Mouse (Mus musculus) urinary bladder, adult 18-20 months (tissue): ENCODE data around the gene Zdhhc9.
A peak's percentile ranks its signal among the peaks of the same experiment; 100 is the strongest.
"Not testable (repeated sequence)": the region's sequence is repeated elsewhere in the genome, so short reads cannot be mapped to it uniquely, and the experiment has no call there.

Experiments used
- DNase-seq, 2 experiments: peaks; one replicate each; pipeline ENCODE4 v3.0.0; 2022; ENCODE audit warnings: low spot score in 2 of 2, mixed read lengths in 2 of 2

Zdhhc9 gene

GRCm38 (mm10) chrX:48208519-48209185 is at the start of gene Zdhhc9:
Gene Zdhhc9, minus strand, starts transcription at chrX:48208878.
- DNase-seq: peak; percentile 62 to 73

DNA sequence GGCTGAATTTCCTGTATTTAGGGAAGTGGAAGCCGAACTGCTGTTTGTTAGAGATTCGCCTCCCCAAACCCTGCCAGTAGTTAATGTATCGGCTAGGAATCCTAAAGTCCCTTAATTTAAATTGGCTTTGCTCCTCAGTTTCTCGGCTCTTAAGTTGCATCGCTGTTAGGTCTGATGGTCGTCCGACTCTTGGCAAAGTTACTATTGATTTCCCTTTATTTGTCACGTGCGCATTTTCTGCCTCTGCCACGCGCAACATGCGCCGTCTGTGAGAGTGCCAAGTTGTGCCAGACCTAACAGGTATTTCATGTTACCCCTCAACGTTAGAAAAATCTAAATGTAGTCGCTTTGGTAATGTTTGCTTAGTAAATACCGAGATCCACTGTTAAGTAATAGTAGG is 48.3 kb upstream of the Zdhhc9 start:
- DNase-seq: no peak

DNA sequence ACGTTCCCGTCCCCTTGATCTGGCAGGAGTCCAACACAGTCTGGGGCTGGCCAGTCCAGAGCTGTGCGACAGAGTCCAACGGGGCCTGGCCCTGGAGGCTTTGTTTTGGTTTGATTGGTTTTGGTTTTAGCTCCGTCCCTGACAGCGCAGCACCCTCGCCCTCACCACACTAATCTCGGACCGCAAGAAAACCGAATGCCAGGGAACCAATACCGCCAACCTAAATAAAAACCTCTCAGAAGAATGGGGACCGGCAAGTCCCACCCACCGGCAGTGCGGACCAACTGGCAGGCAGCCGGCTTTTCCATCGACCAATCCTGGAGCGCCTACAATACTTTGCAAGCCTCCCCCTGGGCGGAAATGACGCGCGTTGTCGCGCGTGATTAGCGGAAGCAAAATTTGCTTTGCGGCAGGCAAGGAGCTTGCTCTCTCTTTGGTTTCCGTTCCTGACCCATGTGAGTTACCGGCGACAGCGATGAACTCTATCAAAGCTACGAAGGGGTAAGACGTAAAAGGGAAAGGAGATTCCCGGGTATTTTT is 47.9 kb upstream of the Zdhhc9 start, which contains the start of gene Utp14a:
Gene Utp14a, plus strand, starts transcription at position 395 of the 540 bp plus-strand sequence.
- peak; percentile 70 to 94 for DNase-seq

GRCm38 (mm10) chrX:48255830-48256428 is 47.3 kb upstream of the Zdhhc9 start:
- DNase-seq: no peak

DNA sequence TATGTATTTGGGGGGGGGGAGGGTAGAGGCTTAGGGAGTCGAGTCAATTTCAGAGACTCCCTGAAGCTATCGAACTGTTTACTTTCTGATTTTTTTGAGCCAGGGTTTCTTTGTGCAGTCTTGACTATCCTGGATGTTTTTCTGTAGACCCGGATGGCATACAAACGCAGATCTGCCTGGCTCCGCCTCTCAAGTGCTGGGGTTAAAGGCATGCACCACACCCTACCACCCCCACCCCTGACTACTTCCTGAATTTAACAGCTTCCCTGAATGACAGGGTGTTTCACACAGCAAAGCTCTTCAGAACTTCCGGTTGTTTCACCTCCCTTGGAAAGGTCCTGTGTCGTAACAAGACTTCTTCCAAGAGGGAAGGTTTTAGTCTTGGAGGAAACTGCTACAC is 25.7 kb upstream of the Zdhhc9 start:
- peak in 1 of 2 experiments; percentile 3 for DNase-seq

DNA sequence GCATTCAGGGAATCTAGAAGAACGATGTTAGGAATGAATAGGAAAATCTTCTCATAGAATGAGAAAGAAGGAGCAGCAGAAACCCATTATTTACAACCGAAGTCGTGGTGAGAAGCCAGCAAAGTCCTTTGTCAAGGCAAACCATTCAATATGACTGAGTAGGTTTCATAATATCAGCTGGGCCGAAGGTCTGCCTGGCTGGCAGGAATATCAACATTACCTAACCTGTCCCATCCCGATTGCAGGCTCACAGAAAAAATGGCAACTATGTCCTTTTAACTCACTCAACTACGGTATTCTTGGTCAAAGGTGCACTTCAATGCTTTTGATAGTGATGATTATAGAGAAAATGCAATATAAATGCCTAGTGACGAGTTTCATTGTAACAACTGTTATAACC is 17.5 kb upstream of the Zdhhc9 start:
- DNase-seq: no peak

DNA sequence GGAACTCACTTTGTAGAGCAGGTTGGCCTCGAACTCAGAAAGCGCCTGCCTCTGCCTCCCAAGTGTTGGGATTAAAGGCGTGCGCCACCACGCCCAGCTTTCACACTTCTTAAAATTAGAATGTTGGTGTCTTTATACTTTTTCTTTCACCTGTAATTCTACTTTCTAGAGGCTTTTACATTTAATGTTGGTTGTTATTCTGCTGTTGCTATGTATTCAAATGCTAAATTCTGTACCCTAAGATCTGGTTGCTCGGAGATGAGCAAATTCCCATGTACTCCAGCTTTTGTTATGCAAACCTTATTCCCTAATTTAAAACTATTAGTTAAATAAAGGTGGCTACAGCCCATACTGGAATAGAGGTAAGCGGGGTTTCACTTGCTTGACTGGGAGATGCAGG is 14.0 kb upstream of the Zdhhc9 start:
- DNase-seq: no peak

- DNase-seq: no peak
Measured at GRCm38 (mm10) chrX:48219468-48219867, 10.8 kb upstream of the Zdhhc9 start.

GRCm38 (mm10) chrX:48209746-48210145 is 1.1 kb upstream of the Zdhhc9 start:
- not testable (repeated sequence) for DNase-seq

DNA sequence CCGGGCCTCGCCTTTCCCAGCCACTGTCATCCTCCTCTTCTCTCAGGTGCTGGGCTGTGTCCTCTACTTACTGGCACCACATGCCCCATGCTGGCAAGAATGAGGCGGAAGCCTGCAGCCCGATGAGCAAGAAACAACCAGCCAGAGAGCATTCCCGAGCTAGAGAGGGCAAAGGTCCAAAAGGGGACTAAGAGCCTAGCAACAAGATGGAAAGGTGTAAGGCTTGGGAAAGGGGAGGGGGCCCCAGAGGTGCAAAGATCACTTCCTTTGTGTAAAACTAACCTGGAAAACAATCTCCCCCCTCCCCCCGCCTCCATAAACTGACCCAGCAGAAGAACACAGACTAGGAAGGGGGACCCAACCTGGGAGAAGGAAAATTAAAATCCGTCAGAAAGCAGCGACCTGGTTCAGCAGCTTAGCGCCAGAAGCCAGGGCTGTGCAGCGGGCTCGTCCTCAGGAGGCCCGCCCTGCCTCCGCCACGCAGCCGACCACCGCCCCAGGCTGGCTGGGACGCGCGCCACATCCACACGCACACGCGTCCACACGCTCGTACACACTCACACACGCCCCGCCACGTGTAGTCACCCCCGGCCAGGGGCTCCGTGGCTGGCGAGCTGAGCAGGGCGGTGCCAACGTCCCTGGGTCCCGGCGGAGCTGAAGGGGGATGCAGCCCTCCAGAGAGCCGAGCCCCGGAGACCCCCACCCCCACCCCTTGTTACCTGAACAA is 754 bp downstream of the Zdhhc9 start:
- DNase-seq: peak in 1 of 2 experiments; percentile 5

DNA sequence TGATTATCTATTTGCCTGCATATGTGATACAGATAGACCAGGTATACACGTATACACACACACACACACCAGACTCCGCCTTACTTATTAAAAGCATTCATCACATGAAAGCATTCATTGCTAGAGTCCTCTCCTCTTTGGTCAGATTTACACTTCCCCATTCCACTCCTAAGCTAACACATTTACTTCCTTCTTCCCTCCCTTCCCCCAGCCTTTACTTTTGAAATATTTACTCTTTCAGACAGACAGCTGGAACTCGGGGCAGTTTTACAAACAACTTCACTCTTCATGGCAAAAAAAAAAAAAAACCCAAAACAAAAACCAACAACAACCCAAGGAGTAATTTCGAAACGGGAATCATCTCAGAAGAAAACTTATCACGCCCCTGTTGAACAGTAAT is 4.2 kb downstream of the Zdhhc9 start:
- no peak for DNase-seq

GRCm38 (mm10) chrX:48203763-48204162 is 4.9 kb downstream of the Zdhhc9 start:
- DNase-seq: no peak

DNA sequence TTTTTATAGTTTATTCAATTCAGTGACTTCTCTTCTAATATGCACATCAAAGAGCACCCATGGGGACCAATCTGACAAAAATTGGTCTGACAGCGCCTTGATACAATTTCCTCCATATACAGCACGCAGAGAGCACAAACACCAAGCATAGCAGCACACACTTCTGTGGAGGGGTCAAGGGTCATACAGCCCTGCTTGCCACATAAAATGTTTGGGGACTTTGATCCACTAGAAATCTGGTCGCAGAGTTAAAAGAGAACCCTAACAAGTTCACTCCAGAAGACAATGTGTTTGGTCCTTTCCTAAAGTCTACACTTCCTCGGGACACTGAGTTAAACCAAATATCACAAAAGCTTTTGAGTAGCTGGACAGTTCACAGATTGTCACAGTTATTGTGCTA is 5.7 kb downstream of the Zdhhc9 start:
- DNase-seq: no peak

DNA sequence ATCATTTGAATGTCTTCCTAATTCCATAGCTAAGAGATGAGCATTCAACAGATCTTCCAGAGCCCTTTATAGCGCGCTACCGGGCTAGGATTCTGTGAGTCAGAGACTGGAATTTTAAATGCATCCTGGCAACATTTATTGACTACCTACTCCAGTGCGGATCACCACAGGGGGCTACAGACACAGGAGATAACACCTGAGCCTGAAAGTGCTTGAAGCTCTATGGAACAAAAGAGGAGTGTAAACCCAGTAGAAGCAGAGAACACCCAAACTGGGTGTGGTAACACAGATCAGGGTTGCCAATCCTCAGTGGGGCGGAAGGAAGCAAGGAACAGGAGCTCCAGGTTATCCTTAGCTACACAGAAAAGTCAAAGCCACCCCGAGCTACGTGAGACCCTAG is 6.2 kb downstream of the Zdhhc9 start:
- no peak for DNase-seq

DNA sequence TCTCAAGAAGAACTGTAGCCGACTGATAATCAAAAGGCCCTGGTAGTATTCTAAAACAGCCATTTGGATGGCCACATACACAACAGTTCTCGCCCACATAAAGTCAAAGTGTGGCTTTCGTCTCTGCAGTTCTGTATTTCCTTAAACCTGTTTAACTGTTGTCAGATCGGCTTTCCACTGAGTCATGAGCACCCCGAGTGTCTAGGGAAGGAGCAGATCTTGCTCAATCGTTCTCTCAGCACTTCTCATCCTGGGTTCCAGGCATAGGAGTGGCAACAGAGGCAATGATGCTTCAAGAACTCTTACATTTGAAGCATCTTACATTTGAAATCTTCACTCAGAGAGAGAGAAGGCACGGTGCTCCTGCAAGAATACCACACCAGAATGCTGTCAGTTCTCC is 6.7 kb downstream of the Zdhhc9 start:
- no peak for DNase-seq

GRCm38 (mm10) chrX:48200699-48201098 is 8.0 kb downstream of the Zdhhc9 start:
- no peak for DNase-seq

DNA sequence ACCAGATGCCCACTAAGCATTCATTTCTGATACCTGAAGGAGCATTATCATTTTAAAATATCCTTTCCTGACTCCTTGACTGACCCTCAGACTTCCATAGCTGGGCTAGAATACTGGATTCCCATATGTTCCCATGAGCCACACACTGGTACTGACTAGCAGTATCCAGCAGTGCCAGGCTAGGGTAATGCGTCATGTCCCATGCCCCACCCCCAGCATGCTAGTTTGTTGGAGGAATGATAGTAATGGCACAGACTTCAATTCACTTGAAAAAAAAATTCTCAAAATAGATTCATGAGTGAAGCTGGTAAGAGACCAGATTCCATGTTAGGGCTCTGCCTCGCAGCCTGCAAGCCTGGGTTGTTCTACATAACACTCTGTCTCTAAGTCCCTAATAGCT is 9.7 kb downstream of the Zdhhc9 start:
- DNase-seq: no peak

DNA sequence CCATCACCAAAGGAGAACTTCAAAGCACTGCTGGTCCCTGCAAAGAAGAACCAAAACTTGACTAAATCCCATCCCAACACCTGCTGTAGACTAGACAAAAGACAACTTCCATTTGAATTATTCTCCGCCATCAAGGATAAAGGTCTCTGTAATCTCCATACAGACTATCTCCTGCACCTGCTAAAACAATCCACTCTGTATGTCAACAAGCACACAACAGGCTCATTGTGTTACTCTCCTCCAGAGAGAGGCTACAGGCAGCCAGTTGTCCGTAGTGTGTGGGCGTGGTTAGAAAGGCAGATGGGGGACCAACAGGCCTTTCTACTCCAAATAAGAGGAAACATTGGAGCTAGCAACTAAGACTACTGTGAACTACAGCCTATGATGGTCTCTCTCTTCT is 10.8 kb downstream of the Zdhhc9 start:
- DNase-seq: no peak

DNA sequence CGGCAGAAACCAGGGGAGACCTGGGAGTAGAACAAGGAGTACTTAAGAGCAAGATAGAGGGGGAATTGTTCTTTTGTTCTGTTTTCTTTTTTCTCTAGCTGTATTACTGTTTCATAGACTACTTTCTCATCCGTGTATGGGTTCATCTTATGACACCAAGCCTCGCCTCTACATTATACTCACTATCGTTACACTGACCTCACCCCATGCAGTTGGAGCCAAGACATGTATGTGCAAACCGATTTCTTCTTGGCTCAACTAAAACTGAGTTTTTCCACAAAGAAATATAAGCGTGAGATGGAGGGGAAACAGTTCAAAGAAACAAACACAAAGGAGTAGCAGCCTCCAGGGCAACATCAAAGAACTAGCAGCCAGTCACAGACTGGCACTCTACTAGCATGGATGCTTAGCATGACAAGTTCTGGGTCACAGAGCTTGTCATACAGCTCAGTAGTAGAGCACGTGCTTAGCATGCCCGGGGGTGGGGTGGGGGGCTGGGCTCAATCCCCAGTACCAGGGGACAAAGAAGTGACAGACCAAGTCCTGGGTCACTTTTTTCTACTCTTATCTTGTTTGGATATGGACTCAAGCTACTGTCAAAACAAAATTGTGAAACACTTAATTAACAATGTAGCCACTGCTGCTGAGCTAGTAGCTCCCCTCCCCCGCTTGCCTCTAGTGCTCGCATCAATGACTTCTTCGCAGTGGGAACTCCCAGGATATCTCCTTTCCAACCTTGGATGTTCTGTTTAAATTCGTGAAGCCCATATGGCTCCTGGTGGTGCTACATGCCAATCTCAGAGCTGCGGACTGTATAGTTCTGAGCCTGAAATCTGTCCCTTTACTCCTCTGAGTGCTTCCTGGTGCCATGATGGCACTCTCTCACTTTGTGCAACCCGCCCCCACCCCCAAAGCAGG is 15.2 kb downstream of the Zdhhc9 start:
- DNase-seq: no peak

DNA sequence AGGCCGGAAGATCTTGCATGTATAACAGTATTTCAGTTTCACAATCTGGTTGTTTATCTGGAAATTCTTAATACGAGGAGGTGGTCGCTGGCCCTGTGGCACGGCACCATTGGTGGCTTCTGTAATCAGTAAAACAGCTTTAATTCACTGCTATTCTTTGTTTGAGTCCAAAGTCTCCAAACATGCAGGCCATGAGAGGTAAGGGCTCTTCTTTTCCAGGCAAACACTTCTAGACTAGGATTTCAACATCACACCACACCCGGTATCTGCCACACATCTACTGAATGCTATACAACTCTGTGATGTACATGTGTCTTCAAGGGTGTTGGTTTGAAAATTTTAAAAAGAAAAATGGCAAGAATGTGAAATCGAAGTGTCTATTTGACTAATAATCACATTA is 17.4 kb downstream of the Zdhhc9 start:
- no peak for DNase-seq

DNA sequence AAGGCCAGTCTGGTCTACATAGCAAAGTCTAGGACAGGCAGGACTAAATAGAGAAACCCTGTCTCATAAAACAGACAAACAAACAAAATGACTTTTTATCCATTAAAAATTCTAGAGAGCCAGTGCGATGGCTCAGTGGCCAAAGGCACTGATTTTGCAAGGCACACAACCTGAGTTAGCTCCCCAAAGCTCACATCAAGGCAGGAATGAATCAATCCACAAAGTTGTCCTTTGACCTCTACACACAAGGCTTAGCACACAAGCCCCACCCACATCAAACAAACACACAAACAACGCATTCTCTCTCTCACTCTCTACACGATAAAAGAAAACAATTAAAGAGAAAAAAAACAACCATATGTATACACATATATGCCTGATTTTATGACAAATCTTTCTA is 24.0 kb downstream of the Zdhhc9 start:
- no peak for DNase-seq

DNA sequence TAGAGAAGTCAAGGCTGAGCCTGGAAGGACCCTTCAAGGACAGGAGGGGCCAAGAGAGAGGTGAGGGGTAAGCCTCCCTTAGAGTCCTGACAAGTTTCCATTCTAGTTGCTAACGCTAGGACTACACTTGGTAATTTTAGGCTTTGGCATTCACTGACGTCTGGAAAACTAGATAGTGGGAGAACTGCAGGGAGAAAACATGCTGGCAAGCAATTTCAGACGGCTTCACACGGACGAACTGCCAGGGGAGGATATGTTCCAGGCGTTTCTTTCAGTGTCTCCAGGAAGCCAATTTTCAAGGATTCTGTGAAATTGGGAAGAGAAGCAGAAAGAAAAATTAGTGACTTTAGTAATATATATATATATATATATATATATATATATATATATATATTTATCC is 26.8 kb downstream of the Zdhhc9 start:
- DNase-seq: no peak
